Mouse (Mus musculus) cerebellum, postnatal 4 days (tissue): ENCODE data around the gene 2810021J22Rik.

Experiments
- DNase-seq, 2 experiments: peaks; one replicate each; pipeline ENCODE4 v3.0.0; 2022; ENCODE audit warnings: low spot score in 2 of 2, mixed read lengths in 1 of 2

2810021J22Rik gene

DNA sequence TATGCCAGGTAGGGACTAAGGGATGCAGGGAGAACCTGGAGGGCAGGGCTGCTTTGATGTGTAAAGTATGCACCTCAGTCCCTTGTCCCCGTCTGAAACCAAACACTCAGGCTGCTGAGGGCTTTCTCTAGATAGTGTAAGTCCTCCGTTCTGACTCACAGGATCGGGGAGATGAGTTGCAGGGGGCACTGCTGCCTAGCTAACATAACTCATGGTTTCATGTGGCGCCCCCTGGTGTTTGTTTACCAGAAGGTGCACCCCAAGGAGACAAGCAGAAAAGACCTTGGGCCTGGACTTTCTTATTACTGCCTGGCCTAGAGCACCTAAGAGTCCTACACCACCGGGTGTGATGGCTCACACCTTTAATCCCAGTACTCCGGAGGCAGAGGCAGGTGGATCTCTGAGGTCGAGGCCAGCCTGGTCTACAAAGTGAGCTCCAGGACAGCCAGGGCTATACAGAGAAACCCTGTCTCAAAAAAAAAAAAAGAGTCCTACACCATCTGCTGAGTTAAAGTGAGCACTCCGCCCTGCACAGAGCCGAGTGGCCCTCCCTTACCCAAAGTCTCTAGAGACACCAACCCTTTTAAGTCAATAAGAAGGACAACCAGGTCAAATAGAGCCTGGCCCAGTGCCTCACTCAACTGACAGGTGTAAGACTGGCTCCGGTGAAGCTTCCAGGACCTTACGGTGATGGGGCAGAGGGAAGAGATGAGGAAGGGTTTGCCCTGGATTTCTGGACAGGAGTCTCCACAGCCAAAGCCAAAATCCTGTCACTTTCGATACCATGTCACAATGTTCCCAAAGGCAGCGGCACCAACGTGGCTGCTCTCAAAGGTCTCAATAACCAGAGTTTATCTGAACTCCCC lies 50.1 kb downstream of the 2810021J22Rik start:
- peak in 1 of 2 experiments; percentile 32 for DNase-seq

DNA sequence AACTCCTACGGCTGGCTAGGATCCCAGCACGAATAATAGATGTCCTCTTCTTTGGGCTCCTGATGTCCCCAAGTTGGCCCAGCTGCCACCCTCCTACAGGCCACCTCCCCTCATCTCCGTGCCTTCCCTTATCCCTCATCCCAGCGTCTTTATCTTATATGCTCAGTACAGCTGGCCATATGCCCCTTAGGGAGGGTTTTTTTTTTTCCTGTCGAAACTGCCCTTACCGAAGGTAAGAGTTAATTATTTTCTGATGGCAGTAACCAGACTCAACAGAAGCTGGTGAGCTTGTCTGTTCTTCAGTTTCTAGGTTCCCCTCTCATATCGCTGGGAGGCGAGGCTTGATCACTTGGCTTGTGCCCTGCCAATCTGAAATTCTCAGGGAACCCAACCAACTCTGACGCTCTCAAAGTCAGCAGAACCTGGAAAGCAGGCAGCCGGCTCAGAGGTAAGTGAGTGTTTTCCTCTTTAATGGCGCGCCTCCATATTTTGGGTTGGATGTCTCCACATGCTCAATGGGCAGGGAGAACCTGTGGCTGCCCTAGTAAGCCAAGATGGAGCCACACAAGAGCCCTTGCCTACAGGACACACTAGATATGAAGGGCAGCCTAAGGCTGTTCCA lies 50.8 kb downstream of the 2810021J22Rik start, which contains the start of gene Btnl10:
Gene Btnl10 (plus strand): TSS at position 164 of the 622 bp plus-strand sequence.
- DNase-seq, result no peak

DNA sequence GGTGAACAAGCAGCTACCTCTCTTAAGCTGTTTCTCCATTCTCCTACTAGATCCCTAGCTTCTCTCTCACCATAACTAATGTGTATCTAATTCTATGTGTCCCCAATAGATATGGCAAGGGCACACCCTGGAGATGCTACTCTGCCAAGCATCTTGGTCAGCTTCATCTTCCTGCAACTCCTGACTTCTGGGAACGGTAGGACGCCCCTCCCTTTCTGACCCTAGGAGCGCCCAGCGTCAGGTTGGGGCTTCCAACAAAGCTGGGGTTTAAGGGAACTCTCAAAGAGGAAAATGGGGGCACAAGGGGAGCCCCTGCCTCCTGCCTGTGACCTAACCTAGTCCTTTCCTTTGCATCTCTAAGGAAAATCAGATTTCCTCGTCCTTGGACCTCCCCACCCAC lies 51.7 kb downstream of the 2810021J22Rik start:
- DNase-seq, result no peak

- no peak for DNase-seq
Measured at GRCm38 (mm10) chr11:58922420-58922819, 55.4 kb downstream of the 2810021J22Rik start.

- DNase-seq, result no peak
Measured at GRCm38 (mm10) chr11:58926651-58927050, 59.6 kb downstream of the 2810021J22Rik start.

GRCm38 (mm10) chr11:58927053-58927452 lies 60.0 kb downstream of the 2810021J22Rik start:
- DNase-seq, result no peak

DNA sequence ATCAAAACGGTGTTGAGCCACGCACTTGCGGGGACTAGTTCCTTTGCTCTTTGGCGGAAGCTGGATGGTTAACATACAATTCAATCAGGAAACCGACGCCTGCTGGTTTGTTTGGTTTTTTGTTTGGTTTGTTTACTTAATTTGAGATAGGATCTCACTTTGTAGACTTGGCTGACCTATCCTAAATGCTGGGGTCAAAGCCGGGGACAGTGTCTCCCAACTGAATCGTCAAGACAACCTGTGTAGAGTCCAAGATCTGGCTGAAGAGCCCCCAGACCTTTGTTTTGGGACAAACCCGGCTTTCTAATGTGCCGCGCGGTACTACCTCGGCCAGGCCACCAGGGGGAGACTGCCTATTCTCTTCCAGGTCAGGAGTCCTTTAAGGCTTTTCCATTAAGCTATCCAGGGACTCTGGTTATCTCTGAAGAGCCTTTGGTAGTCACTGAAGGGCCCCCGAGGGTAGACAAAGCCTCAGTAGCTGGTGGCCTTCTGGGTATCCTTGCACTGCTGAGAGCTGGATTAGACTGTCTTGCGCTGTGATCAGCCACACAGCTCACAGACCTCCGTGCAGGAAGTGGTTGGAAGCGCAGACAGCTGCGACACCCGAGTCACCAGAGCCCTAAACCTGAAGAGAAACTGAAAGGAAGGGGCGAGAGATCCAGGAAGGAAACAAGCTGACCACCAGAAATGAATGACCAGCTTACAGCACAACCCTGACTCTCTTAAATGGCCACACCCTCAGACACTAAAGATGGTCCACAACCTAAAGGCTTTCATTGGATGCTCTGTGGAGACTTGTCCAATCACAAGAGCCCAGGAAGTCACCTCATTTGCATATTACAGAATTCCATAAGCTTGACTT lies 61.0 kb downstream of the 2810021J22Rik start:
- peak in 1 of 2 experiments; percentile 63 for DNase-seq

GRCm38 (mm10) chr11:58929055-58929454 lies 62.0 kb downstream of the 2810021J22Rik start:
- DNase-seq, result no peak

DNA sequence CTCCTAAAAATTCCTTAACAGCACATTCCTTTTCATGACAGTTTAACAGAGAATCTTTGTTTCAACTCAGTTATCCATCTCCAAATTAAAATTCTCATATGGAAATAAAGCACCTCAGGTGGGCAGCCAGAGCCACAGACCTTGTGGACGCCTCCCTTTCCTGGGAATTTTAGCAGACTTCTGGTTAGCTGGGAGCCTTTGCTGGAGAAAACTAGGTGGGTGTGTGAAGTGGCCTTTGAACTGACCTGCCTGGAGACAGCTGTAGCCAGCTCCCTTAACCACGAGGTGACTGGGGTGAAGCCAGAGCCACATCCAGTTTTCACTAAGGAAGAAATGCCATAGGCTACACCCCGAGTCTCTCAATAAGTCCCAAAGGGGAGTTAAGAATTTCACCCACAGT lies 62.6 kb downstream of the 2810021J22Rik start:
- no peak for DNase-seq

GRCm38 (mm10) chr11:58930254-58930653 lies 63.2 kb downstream of the 2810021J22Rik start:
- DNase-seq, result no peak

DNA sequence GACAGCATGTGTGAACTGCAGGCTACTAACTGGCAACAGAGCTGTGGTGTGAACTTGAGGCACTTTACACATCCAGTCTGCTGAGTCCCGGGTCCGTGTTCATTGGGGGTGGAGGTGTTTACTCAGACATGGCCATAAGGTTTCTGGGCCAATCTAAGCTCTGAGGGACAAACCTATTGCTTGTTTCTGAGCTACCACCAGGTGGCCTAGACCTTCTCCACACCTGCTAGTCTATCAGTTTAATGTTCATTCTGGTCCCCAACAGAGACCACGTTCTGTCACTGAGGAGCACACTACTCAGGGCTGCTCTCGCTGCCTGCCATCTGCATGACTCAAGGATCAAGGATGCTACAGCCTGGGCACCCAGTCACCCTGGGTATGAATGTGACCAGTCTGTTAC lies 64.6 kb downstream of the 2810021J22Rik start:
- DNase-seq, result no peak
